Mouse (Mus musculus) forelimb bud, embryonic 11.5 days (tissue): ENCODE data around the gene Ndufs2.

ENCODE experiments used
- DNase-seq: peaks from one replicate; pipeline ENCODE4 v3.0.0-alpha.2; 2012; ENCODE audit warnings: low read depth, low spot score

Gene Ndufs2

DNA sequence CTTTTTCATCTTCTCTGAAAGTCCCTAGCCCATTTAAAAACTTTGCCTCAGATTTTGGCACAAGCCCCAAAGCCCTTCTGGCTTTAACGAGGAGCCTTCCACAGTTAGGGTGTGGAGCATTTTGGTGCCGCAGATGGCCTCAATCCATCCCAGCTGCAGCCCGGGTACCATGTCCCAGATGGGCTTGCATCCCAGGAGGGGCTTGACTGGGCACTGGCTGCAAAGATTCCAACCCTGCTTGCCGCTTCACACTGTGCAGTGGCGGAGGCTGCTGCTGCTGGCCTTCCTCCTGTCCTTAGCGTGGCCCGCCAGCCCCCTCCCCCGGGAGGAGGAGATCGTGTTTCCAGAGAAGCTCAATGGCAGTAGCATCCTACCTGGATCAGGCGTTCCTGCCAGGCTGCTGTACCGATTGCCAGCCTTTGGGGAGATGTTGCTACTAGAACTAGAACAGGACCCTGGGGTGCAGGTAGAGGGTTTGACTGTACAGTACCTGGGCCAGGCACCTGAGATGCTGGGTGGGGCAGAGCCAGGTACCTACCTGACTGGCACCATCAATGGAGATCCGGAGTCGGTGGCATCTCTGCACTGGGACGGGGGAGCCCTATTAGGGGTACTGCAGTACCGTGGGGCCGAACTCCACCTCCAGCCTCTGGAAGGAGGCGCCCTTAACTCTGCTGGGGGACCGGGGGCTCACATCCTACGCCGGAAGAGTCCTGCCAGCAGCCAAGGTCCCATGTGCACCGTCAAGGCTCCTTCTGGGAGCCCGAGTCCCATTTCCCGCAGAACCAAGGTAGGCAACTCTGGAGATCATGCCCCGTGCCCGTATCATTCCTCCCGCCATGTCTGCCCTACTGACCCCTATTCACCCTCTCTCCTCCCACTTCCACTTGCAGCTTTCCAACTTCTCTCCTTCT is at the start of gene Ndufs2:
Gene Ndufs2 (minus strand): TSS at position 709 of the 914 bp plus-strand sequence.
- DNase-seq = no peak

DNA sequence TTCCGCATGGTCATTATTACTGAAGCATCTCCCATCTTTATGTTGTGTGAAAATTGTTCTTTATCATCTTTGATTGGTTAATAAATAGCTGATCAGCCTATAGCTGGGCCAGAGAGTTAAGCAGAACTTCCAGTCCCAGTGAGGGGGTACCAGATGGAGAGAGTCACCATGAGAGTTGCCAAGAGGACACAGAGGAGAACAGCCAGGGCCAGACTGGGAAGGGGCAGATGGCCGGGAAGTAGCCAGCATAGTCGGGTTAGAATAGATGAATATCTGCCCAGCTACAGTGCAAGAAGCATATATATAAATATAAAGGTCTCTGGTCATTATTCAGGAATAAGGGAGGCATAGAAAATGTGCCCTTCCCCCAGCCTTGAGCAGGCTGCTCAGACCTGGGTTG is 47.0 kb upstream of the Ndufs2 start:
- DNase-seq = no peak

- DNase-seq = no peak
Measured at GRCm38 (mm10) chr1:171295063-171295402, 43.8 kb upstream of the Ndufs2 start.

- peak; percentile 83 for DNase-seq
Measured at GRCm38 (mm10) chr1:171294298-171295062, 43.3 kb upstream of the Ndufs2 start, which contains the start of gene Ufc1. Gene Ufc1, minus strand, starts transcription at chr1:171295024.

- no peak for DNase-seq
Measured at GRCm38 (mm10) chr1:171293906-171294297, 42.7 kb upstream of the Ndufs2 start.

DNA sequence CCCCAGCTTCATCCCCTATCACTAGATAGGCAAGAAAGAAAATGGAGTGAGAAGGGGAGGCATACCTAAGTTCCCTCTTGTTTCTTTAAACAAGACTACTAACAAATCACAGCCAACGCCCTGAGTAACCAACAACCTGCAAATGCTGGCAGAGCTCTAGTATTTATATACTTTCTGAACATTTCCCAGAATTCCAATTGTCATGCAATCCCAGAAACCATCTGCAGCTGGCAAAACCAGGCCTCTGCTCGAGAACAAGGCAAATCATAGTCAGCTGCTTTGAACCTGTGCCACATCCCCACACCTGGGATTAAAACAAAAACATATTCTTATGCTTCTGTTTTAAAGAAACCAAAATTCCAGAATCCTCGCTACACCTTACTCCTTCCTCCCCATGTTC is 42.2 kb upstream of the Ndufs2 start:
- no peak for DNase-seq

DNA sequence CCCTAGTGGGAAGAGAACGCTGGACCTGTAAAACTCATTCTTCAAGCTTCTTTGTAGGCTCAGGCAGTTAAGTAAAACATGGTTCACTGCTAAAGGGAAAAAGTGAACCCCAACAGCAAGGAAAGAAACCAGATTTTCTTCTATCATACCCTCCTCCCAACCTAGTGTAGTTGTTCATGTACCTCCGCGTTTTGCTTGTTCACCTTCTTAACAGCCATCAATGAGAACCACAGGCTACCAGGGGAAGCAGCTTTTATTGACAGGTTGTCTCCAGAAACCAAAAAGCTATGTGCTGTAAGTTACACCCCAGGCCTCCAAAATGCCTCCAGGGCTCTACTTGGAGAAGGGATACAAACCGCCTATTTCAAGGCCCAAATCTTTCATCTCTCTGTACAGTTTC is 37.1 kb upstream of the Ndufs2 start:
- no peak for DNase-seq

GRCm38 (mm10) chr1:171287136-171288081 is 36.2 kb upstream of the Ndufs2 start, which contains the start of gene Usp21:
Gene Usp21, minus strand, starts transcription at chr1:171287991.
- peak; percentile 92 for DNase-seq

DNA sequence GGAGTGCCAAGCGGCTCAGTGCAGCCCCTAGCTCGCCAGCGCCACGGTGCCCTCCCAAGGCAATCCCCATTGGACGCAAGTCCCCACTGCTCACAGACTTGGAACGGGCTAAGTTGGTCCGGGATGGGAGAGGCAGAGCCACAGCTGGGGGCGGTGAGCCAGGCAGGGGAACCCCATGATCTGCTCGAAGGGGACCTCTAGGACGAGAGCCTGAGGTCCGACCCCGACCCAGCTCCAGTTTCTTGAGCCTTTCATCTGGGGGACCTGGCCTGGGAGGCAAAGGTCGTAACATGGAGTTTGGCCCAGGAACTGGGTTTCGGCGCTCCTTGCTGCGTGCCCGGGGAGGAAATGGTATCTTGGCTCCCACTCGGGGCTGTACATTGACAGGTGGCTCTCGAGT is 35.3 kb upstream of the Ndufs2 start:
- DNase-seq = no peak

DNA sequence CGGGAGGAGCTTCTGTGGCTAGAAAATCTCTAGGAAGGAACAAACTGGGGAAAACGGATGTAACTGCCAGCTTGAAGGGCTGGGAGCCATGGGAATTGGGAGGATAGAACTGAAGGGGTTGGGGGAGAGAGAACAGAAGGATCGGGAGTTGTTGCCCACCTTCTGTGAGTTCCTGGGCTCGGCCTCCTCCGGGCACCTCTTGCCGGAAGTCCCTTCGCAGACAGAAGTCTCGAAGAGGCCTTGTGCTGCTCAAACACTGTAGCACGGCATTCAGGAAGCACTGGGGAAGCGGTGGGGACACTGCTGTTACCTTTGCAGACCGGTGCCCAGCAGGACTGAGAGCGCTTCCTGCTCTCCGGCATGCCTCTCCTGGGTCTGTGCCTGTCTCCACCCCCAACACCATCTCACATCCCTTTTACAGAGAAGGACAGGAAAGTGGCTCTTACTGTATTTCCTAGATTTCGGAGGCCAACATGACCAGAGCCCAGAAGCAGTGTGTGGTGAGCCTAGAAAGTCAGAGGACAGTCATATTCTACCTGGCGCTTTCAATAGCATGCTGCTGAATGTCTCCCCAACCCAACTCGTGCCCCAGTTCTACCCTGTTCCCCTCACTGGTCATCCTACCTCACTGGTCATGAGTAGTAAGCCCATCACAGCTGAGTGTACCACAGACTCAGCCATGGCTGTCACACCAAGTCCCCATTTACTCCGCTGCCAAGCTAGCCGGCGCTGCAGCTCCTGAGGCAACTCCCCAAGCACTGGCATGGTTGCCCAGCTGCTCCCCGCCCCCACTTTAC is 34.1 kb upstream of the Ndufs2 start:
- DNase-seq = no peak

GRCm38 (mm10) chr1:171284491-171284890 is 33.3 kb upstream of the Ndufs2 start:
- DNase-seq = no peak

- DNase-seq = no peak
Measured at GRCm38 (mm10) chr1:171283188-171284160, 32.3 kb upstream of the Ndufs2 start.

DNA sequence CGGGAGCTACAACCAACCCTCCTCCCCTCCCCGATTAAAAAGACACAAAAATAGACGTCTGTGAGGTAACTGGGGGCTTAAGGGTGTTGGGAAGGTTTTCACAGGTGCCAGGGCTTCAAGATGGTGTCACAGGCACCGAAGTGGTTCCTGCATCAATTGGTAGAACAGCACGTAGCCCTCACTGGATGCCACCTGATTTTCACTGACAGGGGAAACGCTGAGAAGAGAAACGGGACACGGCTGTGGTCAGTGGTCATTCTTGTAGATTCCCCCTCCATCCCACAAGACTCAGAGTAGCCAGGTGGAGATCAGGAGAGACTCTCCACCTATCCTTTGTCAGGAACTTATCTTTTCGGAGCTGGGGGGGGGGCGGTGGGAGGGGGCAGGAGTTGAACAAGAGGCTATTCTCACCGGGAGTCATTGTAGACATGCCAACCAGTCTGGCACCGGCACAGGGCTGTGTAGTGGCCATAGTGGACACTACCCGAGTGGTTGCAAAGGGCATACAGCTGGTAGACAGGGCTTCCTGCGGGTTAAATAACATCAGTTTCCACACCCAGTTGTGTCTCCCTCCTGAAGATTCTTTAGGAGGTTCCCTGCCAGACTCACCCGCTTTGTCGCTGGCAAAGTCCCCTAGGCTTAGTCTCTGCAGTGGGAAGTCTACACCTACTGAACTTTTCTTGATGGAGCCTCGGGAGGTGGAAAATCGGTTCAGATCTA is 31.1 kb upstream of the Ndufs2 start:
- DNase-seq = no peak

DNA sequence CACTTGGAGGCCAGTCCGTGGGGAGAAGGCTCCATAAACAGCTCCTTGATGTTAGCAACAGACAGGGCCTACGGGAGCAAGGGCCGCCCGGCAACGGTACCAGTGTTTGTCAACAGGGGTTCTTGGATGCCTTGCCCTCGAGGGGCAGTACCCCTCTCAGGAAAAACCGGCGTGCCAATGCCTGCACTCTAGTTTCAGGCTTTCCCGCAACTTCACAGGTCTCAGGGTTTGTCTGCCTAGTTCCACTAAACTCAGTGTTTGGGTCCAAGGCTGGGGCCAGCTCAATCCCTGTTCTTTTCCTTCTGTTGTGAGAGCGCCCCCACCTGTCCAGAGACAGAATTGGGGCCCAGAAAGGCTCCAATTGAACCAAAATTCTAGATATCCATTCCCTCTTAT is 30.3 kb upstream of the Ndufs2 start:
- peak; percentile 74 for DNase-seq

DNA sequence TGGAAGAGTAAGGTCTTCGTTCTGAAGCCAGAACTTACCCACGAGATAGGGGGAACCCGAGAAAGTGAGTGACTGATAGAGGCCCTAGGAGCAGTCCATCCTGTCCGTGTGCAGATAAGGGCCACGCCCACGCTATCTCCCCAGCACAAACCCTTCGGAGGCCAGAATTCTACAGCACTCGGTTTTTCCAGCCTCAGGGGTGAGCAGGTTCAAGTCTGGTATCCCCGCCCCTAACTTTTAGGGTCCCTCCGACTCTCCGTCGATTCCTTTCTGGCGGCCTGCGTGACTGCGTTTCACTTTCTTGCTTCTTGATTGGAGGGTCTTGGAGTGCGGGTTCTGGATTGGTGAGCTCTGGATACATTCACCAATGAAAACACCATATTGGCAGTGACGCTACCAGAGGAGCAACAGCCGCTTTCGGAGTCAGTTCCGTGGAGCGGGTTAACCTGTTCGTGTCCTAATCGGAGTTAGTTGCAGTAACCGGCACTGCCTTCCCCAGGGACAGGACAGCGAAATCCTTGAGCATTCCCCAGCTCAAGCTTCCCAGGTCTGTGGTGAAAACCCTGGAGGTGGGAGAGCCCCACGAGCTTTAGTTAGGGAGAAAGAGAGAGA is 29.8 kb upstream of the Ndufs2 start, which contains the start of gene Ppox:
Gene Ppox (minus strand): TSS at position 271 of the 612 bp plus-strand sequence.
- DNase-seq = peak; percentile 97

DNA sequence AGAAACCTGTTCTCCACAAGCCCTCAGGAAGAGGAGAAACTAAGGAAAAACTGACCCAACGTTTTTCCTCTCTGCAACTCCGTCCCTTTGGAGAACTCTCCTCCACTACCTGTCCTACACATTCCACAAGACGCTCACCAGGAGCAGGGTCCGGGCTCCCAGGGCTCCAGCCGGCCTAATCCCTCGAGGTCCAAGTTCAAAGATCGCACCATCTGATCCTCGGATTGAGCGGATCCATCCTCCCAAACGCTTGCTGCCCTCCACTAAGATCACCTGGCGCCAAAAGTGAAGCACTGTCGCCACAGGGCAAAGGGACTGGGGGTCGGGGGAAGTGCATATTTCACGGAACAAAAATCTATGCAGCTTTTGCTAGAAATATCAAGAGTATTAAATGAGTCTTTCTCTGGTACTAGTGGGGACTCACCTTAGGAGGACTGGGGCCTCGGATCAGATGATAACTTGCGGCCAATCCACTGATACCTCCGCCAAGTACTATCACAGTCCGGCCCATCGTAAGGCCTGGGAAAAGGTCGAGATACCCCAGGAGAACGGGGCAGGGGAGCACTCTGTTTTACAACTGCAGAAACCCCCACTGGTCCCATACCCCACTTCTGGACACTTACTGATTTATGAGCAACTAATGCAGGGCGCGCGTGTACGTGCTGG is 29.2 kb upstream of the Ndufs2 start:
- DNase-seq = no peak

- DNase-seq = no peak
Measured at GRCm38 (mm10) chr1:171279721-171280120, 28.5 kb upstream of the Ndufs2 start.
